Comparison of ENCODE assay signal across 16 mouse cellular contexts in the genomic region with DNA sequence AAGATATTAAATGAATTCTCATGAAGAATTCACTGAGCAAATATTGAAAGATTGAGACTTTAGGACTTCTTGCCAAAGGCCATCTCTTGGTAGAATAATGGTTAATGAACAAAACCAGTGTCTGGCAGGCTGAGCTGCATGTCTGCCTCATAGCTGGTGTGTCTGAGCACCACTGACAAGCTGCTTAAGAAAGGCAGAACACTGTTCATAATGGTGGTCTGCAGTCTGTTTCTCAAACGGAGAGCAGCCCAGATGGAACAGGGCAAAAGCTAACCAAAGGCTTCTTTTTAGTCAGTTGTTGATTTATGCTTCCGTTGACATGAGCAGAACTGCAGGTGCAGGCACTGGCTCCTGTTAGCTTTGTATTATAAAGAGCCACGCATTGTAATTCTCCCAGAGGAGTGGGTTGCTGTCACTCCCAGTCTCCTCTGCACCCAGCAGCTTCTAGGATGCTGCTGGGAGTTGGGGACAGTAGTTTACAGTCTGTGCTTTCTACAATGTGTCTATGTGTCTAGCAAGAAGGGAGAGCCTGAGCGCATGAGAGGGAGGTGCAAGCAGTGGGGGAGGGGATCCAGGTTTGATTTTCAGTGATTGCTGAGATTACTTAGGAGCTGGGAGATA.
DNase-seq lines count a peak whose midpoint lies in the region; ATAC-seq lines count a peak whose summit lies in the region.
"Had no signal": no experiment of that assay in that cellular context is flagged by ENCODE, and none has a peak within 500 bp of the region (broad histone marks: within the 10 kb centered on the region; RNA-seq: fewer than 3 reads in every experiment).

No protein-coding gene starts in this region.

- H3K9me3 ChIP-seq in forebrain, embryonic 13.5 days (replicated peaks), result no peaks in the 10 kb centered on the region
- H3K9me3 ChIP-seq in forebrain, embryonic 11.5 days (ENCODE audit: control insufficient read depth, low read length), result no peaks in the 10 kb centered on the region
- no peaks in the 10 kb centered on the region for H3K9me3 ChIP-seq in heart, embryonic 11.5 days (replicated peaks; ENCODE audit: control insufficient read depth, low read length)
- no peaks in the 10 kb centered on the region for H3K9me3 ChIP-seq in heart, embryonic 12.5 days (replicated peaks)

- no peak overlapping the region for H3K4me2 ChIP-seq in forebrain, embryonic 13.5 days
- H3K4me2 ChIP-seq in forebrain, embryonic 11.5 days (ENCODE audit: low read depth, low read length, severe bottlenecking), result no peak overlapping the region
- H3K4me2 ChIP-seq in heart, embryonic 11.5 days, result no peak overlapping the region
- no peak overlapping the region for H3K4me2 ChIP-seq in heart, embryonic 12.5 days

- H3K4me3 ChIP-seq in forebrain, embryonic 13.5 days, result no peak overlapping the region
- no peak overlapping the region for H3K4me3 ChIP-seq in forebrain, embryonic 11.5 days (ENCODE audit: low read depth, low read length)
- H3K4me3 ChIP-seq in heart, embryonic 11.5 days (ENCODE audit: low read depth, low read length), result no peak overlapping the region
- no peak overlapping the region for H3K4me3 ChIP-seq in heart, embryonic 12.5 days

- no peak for DNase-seq in forebrain, embryonic 11.5 days (ENCODE audit: low spot score)
- DNase-seq in retina, postnatal 1 day, result peak; percentile 1
- DNase-seq in retina, embryonic 14.5 days (ENCODE audit: low spot score), result no peak
- peak; percentile 29 for DNase-seq in mesoderm, embryonic 11.5 days (ENCODE audit: low read depth, low spot score)
- no peak for DNase-seq in lung, postnatal 10 days
- DNase-seq: cerebellum, adult 11-12 months; heart, adult 11 months; liver; lung, adult 18-20 months; lung, postnatal 4 days had no signal

- H3K36me3 ChIP-seq in forebrain, embryonic 13.5 days (ENCODE audit: poor library complexity, severe bottlenecking), result no peaks in the 10 kb centered on the region
- no peaks in the 10 kb centered on the region for H3K36me3 ChIP-seq in forebrain, embryonic 11.5 days (ENCODE audit: control insufficient read depth, insufficient read depth, low read length)
- H3K36me3 ChIP-seq in heart, embryonic 11.5 days (ENCODE audit: control insufficient read depth, insufficient read depth, low read length), result no peaks in the 10 kb centered on the region
- no peaks in the 10 kb centered on the region for H3K36me3 ChIP-seq in heart, embryonic 12.5 days

- no peak overlapping the region for H3K9ac ChIP-seq in forebrain, embryonic 13.5 days
- H3K9ac ChIP-seq in forebrain, embryonic 11.5 days (ENCODE audit: low read length), result no peak overlapping the region
- H3K9ac ChIP-seq in heart, embryonic 11.5 days (ENCODE audit: low read depth, low read length), result no peak overlapping the region
- H3K9ac ChIP-seq in heart, embryonic 12.5 days, result no peak overlapping the region

- no peaks in the 10 kb centered on the region for H3K4me1 ChIP-seq in forebrain, embryonic 13.5 days
- H3K4me1 ChIP-seq in forebrain, embryonic 11.5 days (replicated peaks; ENCODE audit: control insufficient read depth, insufficient read depth, low read length), result no peaks in the 10 kb centered on the region
- H3K4me1 ChIP-seq in heart, embryonic 11.5 days (ENCODE audit: control insufficient read depth, insufficient read depth, low read length), result no peaks in the 10 kb centered on the region
- no peaks in the 10 kb centered on the region for H3K4me1 ChIP-seq in heart, embryonic 12.5 days (replicated peaks)

- WGBS in forebrain, embryonic 13.5 days, result 49% methylated on average over 4 of the region's 4 CpGs
- WGBS in forebrain, embryonic 11.5 days, result 56% methylated on average over 4 of the region's 4 CpGs
- WGBS in heart, embryonic 11.5 days (ENCODE audit: insufficient replicate concordance), result 57% methylated on average over 4 of the region's 4 CpGs
- WGBS in heart, embryonic 12.5 days, result 60% methylated on average over 4 of the region's 4 CpGs

- 0 out of 2 replicates have a peak, but pooled peaks have one; percentile 38 for ATAC-seq in forebrain, embryonic 13.5 days
- no peak for ATAC-seq in forebrain, embryonic 11.5 days (replicated peaks; ENCODE audit: low FRiP score)
- ATAC-seq in heart, embryonic 11.5 days (replicated peaks; ENCODE audit: insufficient number of reproducible peaks, low FRiP score, low TSS enrichment), result no peak
- no peak for ATAC-seq in heart, embryonic 12.5 days (ENCODE audit: insufficient number of reproducible peaks, low FRiP score)
- ATAC-seq: inflammation-experienced regulatory T-cells, adult 6 months; Patski had no signal

- no peak overlapping the region for H3K27ac ChIP-seq in forebrain, embryonic 13.5 days
- H3K27ac ChIP-seq in forebrain, embryonic 11.5 days (ENCODE audit: low read depth, low read length), result no peak overlapping the region
- no peak overlapping the region for H3K27ac ChIP-seq in heart, embryonic 11.5 days (ENCODE audit: low read depth, low read length)
- no peak overlapping the region for H3K27ac ChIP-seq in heart, embryonic 12.5 days (ENCODE audit: poor library complexity, severe bottlenecking)
- H3K27ac ChIP-seq: kidney, postnatal 0 days had no signal

- no peaks in the 10 kb centered on the region for H3K27me3 ChIP-seq in forebrain, embryonic 13.5 days
- H3K27me3 ChIP-seq in forebrain, embryonic 11.5 days (ENCODE audit: control insufficient read depth, insufficient read depth, low read length), result no peaks in the 10 kb centered on the region
- H3K27me3 ChIP-seq in heart, embryonic 11.5 days (ENCODE audit: control insufficient read depth, insufficient read depth, low read length), result no peaks in the 10 kb centered on the region
- no peaks in the 10 kb centered on the region for H3K27me3 ChIP-seq in heart, embryonic 12.5 days (replicated peaks)
- H3K27me3 ChIP-seq: Patski had no signal

Comparison
In these comparisons a context has a peak if more than half of its experiments do, and no peak if none do; other contexts are left out.
1. DNase-seq: peak in retina, postnatal 1 day (single experiment) and mesoderm, embryonic 11.5 days (single experiment); none in forebrain, embryonic 11.5 days (single experiment), retina, embryonic 14.5 days (single experiment) and lung, postnatal 10 days (single experiment).